In genomic region chr2:30902726-30903722, GRCm38 (mm10) we compare ENCODE assay signal across 9 mouse cellular contexts. TPM values are rescaled to one million over a fixed set of nuclear protein-coding genes. Genes with fewer than 3 reads are reported as not detected.
A peak's percentile ranks its signal among the peaks of the same experiment; 100 is the strongest.
DNase-seq lines count a peak whose midpoint lies in the region; ATAC-seq and TF ChIP-seq lines count a peak whose summit lies in the region.
"Had no signal": no experiment of that assay in that cellular context is flagged by ENCODE, and none has a peak within 500 bp of the region (broad histone marks: within the 10 kb centered on the region; RNA-seq: fewer than 3 reads in every experiment).

No protein-coding gene starts in this region.

- peaks cover 17% of the 10 kb centered on the region for H3K27me3 ChIP-seq in heart, embryonic 15.5 days
- no peaks in the 10 kb centered on the region for H3K27me3 ChIP-seq in limb, embryonic 14.5 days (ENCODE audit: control insufficient read depth, insufficient read depth, low read length)

- peaks cover 34% of the 10 kb centered on the region for H3K4me1 ChIP-seq in heart, embryonic 15.5 days (replicated peaks)
- H3K4me1 ChIP-seq in limb, embryonic 14.5 days (ENCODE audit: control insufficient read depth, insufficient read depth, low read length): peaks cover 22% of the 10 kb centered on the region
- H3K4me1 ChIP-seq in olfactory bulb, adult 2 months (ENCODE audit: control insufficient read depth, insufficient read depth, low read length): peaks cover 8% of the 10 kb centered on the region; the same call in 1 of the 2 replicates

- intact Hi-C loops in gastrocnemius, postnatal 14 days (cut with DNase I; ENCODE audit: low total_unique reads): no loop called here

- H3K27ac ChIP-seq in heart, embryonic 15.5 days: no peak overlapping the region
- H3K27ac ChIP-seq in limb, embryonic 14.5 days (replicated peaks; ENCODE audit: low read depth, low read length): no peak overlapping the region
- H3K27ac ChIP-seq in olfactory bulb, adult 2 months (ENCODE audit: insufficient read depth, low read depth, low read length): no peak overlapping the region

- peak overlapping the region; percentile 44; the same call in 1 of the 2 replicates for H3K9ac ChIP-seq in heart, embryonic 15.5 days
- H3K9ac ChIP-seq in limb, embryonic 14.5 days (ENCODE audit: low read depth, low read length, severe bottlenecking): peak overlapping the region; percentile 59

- WGBS in heart, embryonic 15.5 days: 14% methylated on average over 36 of the region's 37 CpGs
- WGBS in limb, embryonic 14.5 days: 10% methylated on average over 33 of the region's 37 CpGs
- WGBS in olfactory bulb, adult 2 months: 25% methylated on average over 36 of the region's 37 CpGs

- peak; percentile 53 for ATAC-seq in heart, embryonic 15.5 days (replicated peaks; ENCODE audit: insufficient number of reproducible peaks, insufficient read depth, low FRiP score, low read depth)
- ATAC-seq in limb, embryonic 14.5 days (ENCODE audit: low FRiP score, low read depth): peak; percentile 83

- TF ChIP-seq CTCF in olfactory bulb, adult 2 months (IDR thresholded peaks at IDR 0.05; ENCODE audit: insufficient read depth, low read depth, low read length): no peak

- H3K4me3 ChIP-seq in heart, embryonic 15.5 days: peak overlapping the region; percentile 43
- H3K4me3 ChIP-seq in limb, embryonic 14.5 days (replicated peaks; ENCODE audit: low read length): peak overlapping the region; percentile 53
- peak overlapping the region; percentile 24; the same call in 1 of the 2 replicates for H3K4me3 ChIP-seq in olfactory bulb, adult 2 months (ENCODE audit: insufficient read depth, low read depth, low read length)
- H3K4me3 ChIP-seq: erythroblast, embryonic 14.5 days had no signal

- no peaks in the 10 kb centered on the region for H3K36me3 ChIP-seq in heart, embryonic 15.5 days
- no peaks in the 10 kb centered on the region for H3K36me3 ChIP-seq in limb, embryonic 14.5 days (ENCODE audit: control insufficient read depth, insufficient read depth, low read length)

- TF ChIP-seq POLR2A in limb, embryonic 14.5 days (IDR thresholded peaks at IDR 0.05; ENCODE audit: borderline replicate concordance, extremely low read depth, insufficient read depth, insufficient read length): no peak
- TF ChIP-seq POLR2A in olfactory bulb, adult 2 months (IDR thresholded peaks at IDR 0.05; ENCODE audit: insufficient read depth, low read depth, low read length): no peak

- H3K4me2 ChIP-seq in heart, embryonic 15.5 days: peak overlapping the region; percentile 71
- H3K4me2 ChIP-seq in limb, embryonic 14.5 days (replicated peaks; ENCODE audit: low read depth, low read length, severe bottlenecking): peak overlapping the region; percentile 92

- H3K9me3 ChIP-seq in heart, embryonic 15.5 days (replicated peaks): no peaks in the 10 kb centered on the region
- H3K9me3 ChIP-seq in limb, embryonic 14.5 days (ENCODE audit: control insufficient read depth, low read length): no peaks in the 10 kb centered on the region

- peak; percentile 54 for DNase-seq in gastrocnemius, postnatal 14 days
- DNase-seq in gastrocnemius, adult 8-10 months (ENCODE audit: low spot score in 2 of 2): no peak
- DNase-seq in adipocyte (ENCODE audit: low spot score): peak; percentile 62
- peak; percentile 56 for DNase-seq in limb, embryonic 14.5 days (ENCODE audit: low spot score)
- DNase-seq in right cerebral cortex, postnatal 14 days: no peak
- no peak for DNase-seq in spleen, postnatal 14 days (ENCODE audit: low spot score in 2 of 2)

RNA-seq across cellular contexts. Expression of gene Ptges, which starts 26.6 kb away (rescaled TPM):
- 1 to 10 TPM; 6.3 to 9.7 TPM for total RNA-seq in gastrocnemius, postnatal 14 days (2021)
- 1 to 10 TPM; 2.2 to 2.7 (median 2.4) TPM for total RNA-seq in gastrocnemius, adult 8-10 months (2022)
- polyA plus RNA-seq in heart, embryonic 15.5 days (2015; fragmentation: Nextera tagmentation; extraction: Ambion mirVana): 2.6 and 4.4 TPM in 2 replicates
- polyA plus RNA-seq in limb, embryonic 14.5 days (2012; rRNA removed): 16.4 and 22.7 TPM in 2 replicates
- polyA plus RNA-seq in limb, embryonic 14.5 days (2014; fragmentation: Nextera tagmentation; extraction: Ambion mirVana): 17.8 and 20.5 TPM in 2 replicates
- not detected in 2 replicates for polyA plus RNA-seq in olfactory bulb, adult 2 months (2012; ENCODE audit: insufficient read depth, insufficient read length, low replicate concordance, missing spikeins)
- polyA plus RNA-seq: erythroblast, embryonic 14.5 days had no signal

RNA-seq across cellular contexts. Expression of gene Tor1b, which starts 49.7 kb away (rescaled TPM):
- 10 to 100 TPM; 17.7 to 18.7 TPM for total RNA-seq in gastrocnemius, postnatal 14 days (2021)
- 10 to 100 TPM; 21.9 to 27.4 (median 25.8) TPM for total RNA-seq in gastrocnemius, adult 8-10 months (2022)
- 20.4 and 25.0 TPM in 2 replicates for polyA plus RNA-seq in heart, embryonic 15.5 days (2015; fragmentation: Nextera tagmentation; extraction: Ambion mirVana)
- 45.3 and 45.9 TPM in 2 replicates for polyA plus RNA-seq in limb, embryonic 14.5 days (2012; rRNA removed)
- polyA plus RNA-seq in limb, embryonic 14.5 days (2014; fragmentation: Nextera tagmentation; extraction: Ambion mirVana): 39.6 and 40.7 TPM in 2 replicates
- polyA plus RNA-seq in olfactory bulb, adult 2 months (2012; ENCODE audit: insufficient read depth, insufficient read length, low replicate concordance, missing spikeins): not detected in 2 replicates

Comparison
In these comparisons a context has a peak if more than half of its experiments do, and no peak if none do; other contexts are left out.
1. DNase-seq: peak in gastrocnemius, postnatal 14 days (single experiment), adipocyte (single experiment) and limb, embryonic 14.5 days (single experiment); none in gastrocnemius, adult 8-10 months (0 of 2), right cerebral cortex, postnatal 14 days (single experiment) and spleen, postnatal 14 days (0 of 2).
2. Peak in every context shown above with its lines, with median percentiles within 50 percentile points of each other: H3K4me3 ChIP-seq.